Mouse (Mus musculus): ENCODE measurements around the gene Gm15557.

- TF ChIP-seq POLR2A (IDR thresholded peaks at IDR 0.05; ENCODE audit: borderline replicate concordance, insufficient read depth, low read length), result no peak
- no peak for TF ChIP-seq CTCF (IDR thresholded peaks at IDR 0.05; ENCODE audit: borderline replicate concordance, insufficient read depth, low read depth, low read length)
Measured at GRCm38 (mm10) chr2:155895046-155895735, 45.3 kb upstream of the Gm15557 start.

All from cerebellum, adult 2 months (tissue).